Mouse (Mus musculus) hematopoietic multipotent progenitor cell, adult 10-12 weeks (in vitro differentiated cells): ENCODE data around the gene Zfp677. TPM values are rescaled to one million over a fixed set of nuclear protein-coding genes. Genes with fewer than 3 reads are reported as not detected.

ENCODE experiments used
- polyA plus RNA-seq: library from polyadenylated mRNA; stranded (reverse); fragments of >175 nt; gene quantifications from 2 replicates; pipeline ENCODE4 v1.2.3, GENCODE M21; 2012; ENCODE audit warnings: low replicate concordance

Gene Zfp677
- polyA plus RNA-seq: 0.73 and 2.6 TPM in 2 replicates

GRCm38 (mm10) chr17:21383391-21384056 is at the start of gene Zfp677:
Zfp677 (plus strand) TSS chr17:21383748.

GRCm38 (mm10) chr17:21422664-21423599 is 39.4 kb downstream of the Zfp677 start, which contains the start of gene Zfp54:
Zfp54 (plus strand) TSS chr17:21423227.

Other genes starting within 250 kb of the Zfp677 start
- gene Vmn1r234, start 157.7 kb upstream of the Zfp677 start, polyA plus RNA-seq: not detected in 2 replicates
- gene Vmn1r235, start 127.3 kb upstream of the Zfp677 start, polyA plus RNA-seq: not detected in 2 replicates
- not detected in 2 replicates for gene Vmn1r236, start 100.8 kb upstream of the Zfp677 start, polyA plus RNA-seq
- gene Vmn1r237, start 71.9 kb upstream of the Zfp677 start, polyA plus RNA-seq: not detected in 2 replicates
- 0.52 TPM in 1 of 2 replicates, not detected in the other for gene Zfp54, start 39.5 kb downstream of the Zfp677 start, polyA plus RNA-seq
- 0.31 and 1.5 TPM in 2 replicates for gene Zfp51, start 66.6 kb downstream of the Zfp677 start, polyA plus RNA-seq
- gene Zfp53, start 105.2 kb downstream of the Zfp677 start, polyA plus RNA-seq: 3.5 and 3.7 TPM in 2 replicates
- gene Zfp52, start 151.8 kb downstream of the Zfp677 start, polyA plus RNA-seq: 1.4 and 1.5 TPM in 2 replicates
- 0.18 and 0.57 TPM in 2 replicates for gene Zfp948, start 183.3 kb downstream of the Zfp677 start, polyA plus RNA-seq